Mouse (Mus musculus): ENCODE results near the gene Gcnt2. TPM values are rescaled to one million over a fixed set of nuclear protein-coding genes. Genes with fewer than 3 reads are reported as not detected.

The Gcnt2 gene
- total RNA-seq, 1 experiment: 21.8 TPM

- no peaks in the 10 kb centered on the region for H3K9me3 ChIP-seq (ENCODE audit: control insufficient read depth, insufficient read depth, low read depth, low read length)
- TF ChIP-seq ZC3H11A (IDR thresholded peaks at IDR 0.05; ENCODE audit: borderline replicate concordance, low read depth, low read length) (no peak), ZNF384 (IDR thresholded peaks at IDR 0.05; ENCODE audit: low read depth, low read length) (no peak), CHD2 (IDR thresholded peaks at IDR 0.05; ENCODE audit: low read depth, low read length) (no peak)
- H3K4me1 ChIP-seq (ENCODE audit: control insufficient read depth in 2 of 2, insufficient read depth in 2 of 2, low read length in 2 of 2, poor library complexity in 1 of 2): peaks cover 0 to 4% of the 10 kb centered on the region in 2 experiments; a peak in 2 of 4 replicates
- in situ Hi-C loops (cut with MboI; ENCODE audit: low sequenced_read_pairs in 2 of 2, unreplicated experiment in 2 of 2): no loop called here
- H3K36me3 ChIP-seq (ENCODE audit: control insufficient read depth, insufficient read depth, low read length, poor library complexity, severe bottlenecking): peaks cover 3% of the 10 kb centered on the region
- DNase-seq (ENCODE audit: low read depth, low spot score): no peak
- no peak overlapping the region for H3K27ac ChIP-seq (ENCODE audit: insufficient read depth, low read depth, low read length, poor library complexity, severe bottlenecking)
- no peak overlapping the region for H3K4me3 ChIP-seq (ENCODE audit: insufficient read depth in 1 of 2, low read depth in 1 of 2, low read length in 2 of 2, poor library complexity in 1 of 2, severe bottlenecking in 1 of 2)
- no peak overlapping the region for H3K9ac ChIP-seq (ENCODE audit: insufficient read depth, low read depth, low read length, poor library complexity, severe bottlenecking)
Measured at GRCm38 (mm10) chr13:40932573-40932972, 73.0 kb downstream of the Gcnt2 start.

GRCm38 (mm10) chr13:40934341-40934740 is 74.8 kb downstream of the Gcnt2 start:
- in situ Hi-C loops (cut with MboI; ENCODE audit: low sequenced_read_pairs in 2 of 2, unreplicated experiment in 2 of 2): no loop called here
- TF ChIP-seq MAFK (IDR thresholded peaks at IDR 0.05; ENCODE audit: insufficient read depth, low read depth, low read length) (no peak), HCFC1 (IDR thresholded peaks at IDR 0.05; ENCODE audit: borderline replicate concordance, insufficient read depth, low read length) (no peak), CHD2 (IDR thresholded peaks at IDR 0.05; ENCODE audit: low read depth, low read length) (no peak), ZC3H11A (IDR thresholded peaks at IDR 0.05; ENCODE audit: borderline replicate concordance, low read depth, low read length) (no peak), ZNF384 (IDR thresholded peaks at IDR 0.05; ENCODE audit: low read depth, low read length) (no peak)
- Histone ChIP-seq H3K27ac (ENCODE audit: insufficient read depth, low read depth, low read length, poor library complexity, severe bottlenecking) (no peak overlapping the region), H3K9me3 (ENCODE audit: control insufficient read depth, insufficient read depth, low read depth, low read length) (no peaks in the 10 kb centered on the region), H3K36me3 (ENCODE audit: control insufficient read depth, insufficient read depth, low read length, poor library complexity, severe bottlenecking) (peaks cover 1% of the 10 kb centered on the region; the same call in 1 of the 2 replicates), H3K4me3 (ENCODE audit: insufficient read depth in 1 of 2, low read depth in 1 of 2, low read length in 2 of 2, poor library complexity in 1 of 2, severe bottlenecking in 1 of 2) (no peak overlapping the region), H3K9ac (ENCODE audit: insufficient read depth, low read depth, low read length, poor library complexity, severe bottlenecking) (no peak overlapping the region), H3K4me1 (ENCODE audit: control insufficient read depth in 2 of 2, insufficient read depth in 2 of 2, low read length in 2 of 2, poor library complexity in 1 of 2) (peaks cover 7 to 12% of the 10 kb centered on the region in 2 experiments; a peak in 3 of 4 replicates)
- DNase-seq (ENCODE audit: low read depth, low spot score): no peak

GRCm38 (mm10) chr13:40937586-40937985 is 78.0 kb downstream of the Gcnt2 start:
- H3K9me3 ChIP-seq (ENCODE audit: control insufficient read depth, insufficient read depth, low read depth, low read length): no peaks in the 10 kb centered on the region
- no peak overlapping the region; the same call in 1 of the 2 replicates for H3K27ac ChIP-seq (ENCODE audit: insufficient read depth, low read depth, low read length, poor library complexity, severe bottlenecking)
- H3K9ac ChIP-seq (ENCODE audit: insufficient read depth, low read depth, low read length, poor library complexity, severe bottlenecking): 0 out of 2 replicates have a peak overlapping the region, but pooled peaks have one; percentile 29
- H3K36me3 ChIP-seq (ENCODE audit: control insufficient read depth, insufficient read depth, low read length, poor library complexity, severe bottlenecking): no peaks in the 10 kb centered on the region
- H3K4me1 ChIP-seq (ENCODE audit: control insufficient read depth in 2 of 2, insufficient read depth in 2 of 2, low read length in 2 of 2, poor library complexity in 1 of 2): peaks cover 7 to 15% of the 10 kb centered on the region in 2 experiments; a peak in 3 of 4 replicates
- TF ChIP-seq ZC3H11A (IDR thresholded peaks at IDR 0.05; ENCODE audit: borderline replicate concordance, low read depth, low read length) (no peak), CHD2 (IDR thresholded peaks at IDR 0.05; ENCODE audit: low read depth, low read length) (no peak), MAFK (IDR thresholded peaks at IDR 0.05; ENCODE audit: insufficient read depth, low read depth, low read length) (no peak), ZNF384 (IDR thresholded peaks at IDR 0.05; ENCODE audit: low read depth, low read length) (no peak), HCFC1 (IDR thresholded peaks at IDR 0.05; ENCODE audit: borderline replicate concordance, insufficient read depth, low read length) (no peak)
- in situ Hi-C loops (cut with MboI; ENCODE audit: low sequenced_read_pairs in 2 of 2, unreplicated experiment in 2 of 2): no loop called here
- DNase-seq (ENCODE audit: low read depth, low spot score): no peak
- H3K4me3 ChIP-seq (ENCODE audit: insufficient read depth in 1 of 2, low read depth in 1 of 2, low read length in 2 of 2, poor library complexity in 1 of 2, severe bottlenecking in 1 of 2): peak overlapping the region in 1 of 2 experiments; percentile 17; a peak in 2 of 4 replicates

GRCm38 (mm10) chr13:40938485-40939357 is 79.2 kb downstream of the Gcnt2 start:
- in situ Hi-C loops (cut with MboI; ENCODE audit: low sequenced_read_pairs in 2 of 2, unreplicated experiment in 2 of 2): no loop called here
- Histone ChIP-seq H3K27ac (ENCODE audit: insufficient read depth, low read depth, low read length, poor library complexity, severe bottlenecking) (no peak overlapping the region), H3K4me1 (ENCODE audit: control insufficient read depth in 2 of 2, insufficient read depth in 2 of 2, low read length in 2 of 2, poor library complexity in 1 of 2) (peaks cover 15 to 16% of the 10 kb centered on the region in 2 experiments; a peak in 3 of 4 replicates), H3K9me3 (ENCODE audit: control insufficient read depth, insufficient read depth, low read depth, low read length) (no peaks in the 10 kb centered on the region), H3K36me3 (ENCODE audit: control insufficient read depth, insufficient read depth, low read length, poor library complexity, severe bottlenecking) (no peaks in the 10 kb centered on the region), H3K4me3 (ENCODE audit: insufficient read depth in 1 of 2, low read depth in 1 of 2, low read length in 2 of 2, poor library complexity in 1 of 2, severe bottlenecking in 1 of 2) (no peak overlapping the region), H3K9ac (ENCODE audit: insufficient read depth, low read depth, low read length, poor library complexity, severe bottlenecking) (no peak overlapping the region)
- TF ChIP-seq CHD2 (IDR thresholded peaks at IDR 0.05; ENCODE audit: low read depth, low read length): no peak
- TF ChIP-seq MAFK (IDR thresholded peaks at IDR 0.05; ENCODE audit: insufficient read depth, low read depth, low read length): no peak
- TF ChIP-seq HCFC1 (IDR thresholded peaks at IDR 0.05; ENCODE audit: borderline replicate concordance, insufficient read depth, low read length): no peak
- TF ChIP-seq ZNF384 (IDR thresholded peaks at IDR 0.05; ENCODE audit: low read depth, low read length): no peak
- TF ChIP-seq ZC3H11A (IDR thresholded peaks at IDR 0.05; ENCODE audit: borderline replicate concordance, low read depth, low read length): no peak
- DNase-seq (ENCODE audit: low read depth, low spot score): no peak
